Mouse (Mus musculus) erythroblast, embryonic 14.5 days (primary cell): ENCODE data around the gene Pds5a.

Experiments
- GATA1 ChIP-seq: IDR thresholded peaks from 2 replicates; pipeline ENCODE4 v1.6.1; 2012; ENCODE audit warnings: low read length, inconsistent platforms, mixed read lengths
- TAL1 ChIP-seq: IDR thresholded peaks from 3 replicates; pipeline ENCODE4 v1.6.1; 2012; ENCODE audit warnings: low read length, inconsistent platforms, mixed read lengths

DNA sequence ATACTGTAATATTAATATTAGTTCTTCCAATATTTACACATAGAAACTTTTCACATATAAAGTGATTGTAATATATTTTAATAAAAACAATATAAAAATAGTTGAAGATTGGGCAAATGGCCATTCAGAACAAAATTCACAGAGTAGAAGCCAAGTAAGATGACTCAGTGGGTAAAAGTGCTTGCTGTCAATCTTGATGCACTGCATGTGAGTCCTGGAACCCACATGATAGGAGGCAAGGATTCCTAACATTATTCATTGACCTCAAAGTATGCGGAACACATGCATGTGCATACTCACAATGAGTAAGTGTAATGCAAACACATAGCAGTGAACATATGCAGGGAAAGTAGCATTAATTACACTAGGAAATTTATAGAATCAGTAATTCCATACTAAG lies 59.2 kb downstream of the Pds5a start:
- no peak for TF ChIP-seq TAL1
- no peak for TF ChIP-seq GATA1
